Mouse (Mus musculus) cerebellum, adult 2 months (tissue): Measurements from ENCODE around the gene Car10.

Experiments
- CTCF ChIP-seq: fragments of 200-500 bp; IDR thresholded peaks from 2 replicates; pipeline ENCODE4 v1.5.1; 2011; ENCODE audit warnings: low read depth, mild to moderate bottlenecking, control low read depth, low read length, moderate library complexity, borderline replicate concordance; ENCODE audit not compliant: insufficient read depth
- POLR2A ChIP-seq: fragments of 200-500 bp; IDR thresholded peaks from 2 replicates; pipeline ENCODE4 v1.6.1; 2011; ENCODE audit warnings: low read length, control low read depth, borderline replicate concordance; ENCODE audit not compliant: insufficient read depth

GRCm38 (mm10) chr11:93608716-93609115 is 510.9 kb downstream of the Car10 start:
- TF ChIP-seq POLR2A: no peak
- TF ChIP-seq CTCF: no peak
